In the genomic region with DNA sequence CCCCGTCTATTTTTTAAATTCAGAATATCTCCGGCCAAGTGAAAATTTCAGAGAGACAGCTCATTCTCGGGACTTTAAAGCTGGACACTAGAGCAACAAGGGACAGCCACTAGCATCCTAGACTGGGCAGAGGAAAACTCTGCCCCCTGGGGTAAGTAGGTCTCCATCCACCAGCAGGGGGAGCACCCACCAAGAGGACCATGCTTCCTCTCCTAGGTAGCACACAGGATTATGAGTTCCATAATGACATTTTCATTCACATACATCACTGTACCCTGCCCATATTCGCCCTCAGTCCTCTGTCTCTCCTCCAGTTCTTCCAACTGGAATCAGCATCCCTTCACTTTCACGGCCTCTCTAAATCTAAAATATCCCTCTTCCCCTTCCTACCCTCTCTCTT, we compare ENCODE assay signal across 8 mouse cellular contexts. TPM values are rescaled to one million over a fixed set of nuclear protein-coding genes. Genes with fewer than 3 reads are reported as not detected.
DNase-seq lines count a peak whose midpoint lies in the region; ATAC-seq and TF ChIP-seq lines count a peak whose summit lies in the region.

No protein-coding gene starts in this region.

- TF ChIP-seq POLR2A in testis, adult 2 months (IDR thresholded peaks at IDR 0.05; ENCODE audit: control insufficient read depth, low read depth, low read length), result no peak
- no peak for TF ChIP-seq POLR2A in bone marrow, adult 2 months (IDR thresholded peaks at IDR 0.05; ENCODE audit: borderline replicate concordance, control insufficient read depth, low read depth, low read length)
- no peak for TF ChIP-seq POLR2A in small intestine, adult 2 months (IDR thresholded peaks at IDR 0.05; ENCODE audit: low read depth, low read length)

- no peak overlapping the region for H3K27ac ChIP-seq in heart, embryonic 11.5 days (ENCODE audit: low read depth, low read length)
- no peak overlapping the region for H3K27ac ChIP-seq in testis, adult 2 months (ENCODE audit: control insufficient read depth, insufficient read depth, low read depth, low read length)
- H3K27ac ChIP-seq in bone marrow, adult 2 months (ENCODE audit: control insufficient read depth, insufficient read depth, low read depth, low read length, poor library complexity), result no peak overlapping the region
- H3K27ac ChIP-seq in small intestine, adult 2 months (ENCODE audit: insufficient read depth, low read depth, low read length), result no peak overlapping the region
- H3K27ac ChIP-seq in forebrain, embryonic 15.5 days (replicated peaks), result no peak overlapping the region

- H3K4me2 ChIP-seq in heart, embryonic 11.5 days, result no peak overlapping the region
- no peak overlapping the region for H3K4me2 ChIP-seq in forebrain, embryonic 15.5 days (replicated peaks)

- no peak overlapping the region for H3K4me3 ChIP-seq in heart, embryonic 11.5 days (ENCODE audit: low read depth, low read length)
- no peak overlapping the region for H3K4me3 ChIP-seq in testis, adult 2 months (ENCODE audit: control insufficient read depth, low read depth, low read length)
- no peak overlapping the region for H3K4me3 ChIP-seq in bone marrow, adult 2 months (replicated peaks; ENCODE audit: control insufficient read depth, low read depth, low read length)
- H3K4me3 ChIP-seq in small intestine, adult 2 months (ENCODE audit: low read depth, low read length), result no peak overlapping the region
- no peak overlapping the region for H3K4me3 ChIP-seq in forebrain, embryonic 15.5 days

- H3K36me3 ChIP-seq in heart, embryonic 11.5 days (ENCODE audit: control insufficient read depth, insufficient read depth, low read length), result no peaks in the 10 kb centered on the region
- H3K36me3 ChIP-seq in testis, adult 2 months (ENCODE audit: control insufficient read depth, insufficient read depth, low read length), result no peaks in the 10 kb centered on the region
- no peaks in the 10 kb centered on the region for H3K36me3 ChIP-seq in small intestine, adult 2 months (ENCODE audit: control insufficient read depth, insufficient read depth, low read length)
- no peaks in the 10 kb centered on the region for H3K36me3 ChIP-seq in forebrain, embryonic 15.5 days

- peaks cover 19% of the 10 kb centered on the region for H3K4me1 ChIP-seq in heart, embryonic 11.5 days (ENCODE audit: control insufficient read depth, insufficient read depth, low read length)
- no peaks in the 10 kb centered on the region for H3K4me1 ChIP-seq in testis, adult 2 months (ENCODE audit: control insufficient read depth, insufficient read depth, low read length)
- no peaks in the 10 kb centered on the region for H3K4me1 ChIP-seq in bone marrow, adult 2 months (ENCODE audit: control insufficient read depth, insufficient read depth, low read length)
- no peaks in the 10 kb centered on the region for H3K4me1 ChIP-seq in small intestine, adult 2 months (ENCODE audit: control insufficient read depth, insufficient read depth, insufficient read length, low read length)
- H3K4me1 ChIP-seq in forebrain, embryonic 15.5 days, result peaks cover 4% of the 10 kb centered on the region; the same call in 1 of the 2 replicates

- peak; percentile 50 to 77 for DNase-seq in heart, adult 18-20 months
- no peak for DNase-seq in testis, postnatal 14 days (ENCODE audit: low spot score)
- DNase-seq in kidney, postnatal 25 days, result peak; percentile 56 to 78

- no peaks in the 10 kb centered on the region for H3K9me3 ChIP-seq in heart, embryonic 11.5 days (replicated peaks; ENCODE audit: control insufficient read depth, low read length)
- no peaks in the 10 kb centered on the region for H3K9me3 ChIP-seq in forebrain, embryonic 15.5 days

- 72% methylated on average over 5 of the region's 5 CpGs for WGBS in heart, embryonic 11.5 days (ENCODE audit: insufficient replicate concordance)
- 59% methylated on average over 5 of the region's 5 CpGs for WGBS in bone marrow, adult 2 months
- WGBS in small intestine, adult 2 months, result 70% methylated on average over 5 of the region's 5 CpGs
- WGBS in forebrain, embryonic 15.5 days, result 82% methylated on average over 5 of the region's 5 CpGs

- TF ChIP-seq CTCF in testis, adult 2 months (IDR thresholded peaks at IDR 0.05; ENCODE audit: control insufficient read depth, insufficient read depth, insufficient replicate concordance, low read depth, low read length), result peak; percentile 46; the same call in 1 of the 2 replicates
- peak; percentile 71 for TF ChIP-seq CTCF in bone marrow, adult 2 months (IDR thresholded peaks at IDR 0.05; ENCODE audit: control insufficient read depth, insufficient read depth, low read length)
- peak; percentile 66; the same call in 1 of the 2 replicates for TF ChIP-seq CTCF in small intestine, adult 2 months (IDR thresholded peaks at IDR 0.05; ENCODE audit: extremely low read depth, insufficient read length, insufficient replicate concordance, low read depth, low read length)

- no peak overlapping the region for H3K9ac ChIP-seq in heart, embryonic 11.5 days (ENCODE audit: low read depth, low read length)
- H3K9ac ChIP-seq in forebrain, embryonic 15.5 days (replicated peaks), result no peak overlapping the region

- no peak for ATAC-seq in heart, embryonic 11.5 days (replicated peaks; ENCODE audit: insufficient number of reproducible peaks, low FRiP score, low TSS enrichment)
- ATAC-seq in forebrain, embryonic 15.5 days (replicated peaks), result no peak

- no peaks in the 10 kb centered on the region for H3K27me3 ChIP-seq in heart, embryonic 11.5 days (ENCODE audit: control insufficient read depth, insufficient read depth, low read length)
- no peaks in the 10 kb centered on the region for H3K27me3 ChIP-seq in testis, adult 2 months (ENCODE audit: control insufficient read depth, insufficient read depth, low read length)
- H3K27me3 ChIP-seq in small intestine, adult 2 months (ENCODE audit: control insufficient read depth, insufficient read depth, low read length), result no peaks in the 10 kb centered on the region
- no peaks in the 10 kb centered on the region for H3K27me3 ChIP-seq in forebrain, embryonic 15.5 days

RNA-seq across cellular contexts. Expression of a gene that starts 45.4 kb away (rescaled TPM):
- 1 to 10 TPM in 1 of 2 experiments, under 1 TPM in 1; 0.92 to 3.0 TPM for total RNA-seq in heart, adult 18-20 months (2021)
- 6.6 and 6.9 TPM in 2 replicates for polyA plus RNA-seq in heart, embryonic 11.5 days (2014; fragmentation: Nextera tagmentation; extraction: Ambion mirVana)
- 107 and 111 TPM in 2 replicates for polyA plus RNA-seq in testis, adult 2 months (2012; rRNA removed)
- 2.9 and 4.3 TPM in 2 replicates for polyA plus RNA-seq in bone marrow, adult 2 months (2011; ENCODE audit: insufficient read depth, insufficient read length, low replicate concordance, missing spikeins)
- 5.3 and 11.9 TPM in 2 replicates for polyA plus RNA-seq in small intestine, adult 2 months (2012; rRNA removed)
- 13.1 and 13.3 TPM in 2 replicates for polyA plus RNA-seq in forebrain, embryonic 15.5 days (2015; fragmentation: Nextera tagmentation; extraction: Ambion mirVana)
